8 mouse cellular contexts compared by ENCODE assay signal in genomic region chr2:164170902-164171301, GRCm38 (mm10). TPM values are rescaled to one million over a fixed set of nuclear protein-coding genes. Genes with fewer than 3 reads are reported as not detected.
DNase-seq lines count a peak whose midpoint lies in the region; ATAC-seq lines count a peak whose summit lies in the region.

Kcns1 (minus strand) TSS chr2:164171113.

- no peak within 1 kb of the TSS for H3K27ac ChIP-seq in lung, embryonic 16.5 days (ENCODE audit: low read length)
- no peak within 1 kb of the TSS; the same call in 1 of the 2 replicates for H3K27ac ChIP-seq in limb, embryonic 10.5 days

- H3K4me1 ChIP-seq in lung, embryonic 16.5 days (replicated peaks; ENCODE audit: control insufficient read depth, insufficient read depth, low read length): peaks cover 12% of the 10 kb centered on the region
- peaks cover 28% of the 10 kb centered on the region for H3K4me1 ChIP-seq in limb, embryonic 10.5 days

- no peaks in the 10 kb centered on the region for H3K36me3 ChIP-seq in lung, embryonic 16.5 days (ENCODE audit: control insufficient read depth, insufficient read depth, low read length)
- no peaks in the 10 kb centered on the region for H3K36me3 ChIP-seq in limb, embryonic 10.5 days

- H3K9ac ChIP-seq in lung, embryonic 16.5 days (ENCODE audit: low read length): no peak within 1 kb of the TSS

- peaks cover 59% of the 10 kb centered on the region for H3K27me3 ChIP-seq in lung, embryonic 16.5 days (ENCODE audit: control insufficient read depth, insufficient read depth, low read depth, low read length)
- peaks cover 97% of the 10 kb centered on the region for H3K27me3 ChIP-seq in limb, embryonic 10.5 days (ENCODE audit: low read depth, poor library complexity, severe bottlenecking)

- under 1% methylated on average over 24 of the region's 29 CpGs for WGBS in lung, embryonic 16.5 days
- under 1% methylated on average over 29 of the region's 29 CpGs for WGBS in limb, embryonic 10.5 days

- H3K4me3 ChIP-seq in lung, embryonic 16.5 days (ENCODE audit: low read length): peak within 1 kb of the TSS; percentile 22
- H3K4me3 ChIP-seq in limb, embryonic 10.5 days: peak within 1 kb of the TSS; percentile 49

- H3K4me2 ChIP-seq in lung, embryonic 16.5 days (ENCODE audit: low read depth, low read length): peak within 1 kb of the TSS; percentile 33

- peak; percentile 13 for DNase-seq in adrenal gland, postnatal 14 days
- DNase-seq in adrenal gland, adult 2 months: no peak
- DNase-seq in lung, adult 18-20 months: no peak
- DNase-seq in limb, embryonic 10.5 days (ENCODE audit: low spot score): peak; percentile 42
- peak; percentile 50 for DNase-seq in retina, postnatal 1 day
- no peak for DNase-seq in cerebellum, postnatal 4 days (ENCODE audit: low spot score in 2 of 2)
- no peak for DNase-seq in frontal cortex, postnatal 25 days (ENCODE audit: low spot score in 2 of 2)

- H3K9me3 ChIP-seq in lung, embryonic 16.5 days (ENCODE audit: control insufficient read depth, low read length): no peaks in the 10 kb centered on the region
- H3K9me3 ChIP-seq in limb, embryonic 10.5 days (replicated peaks): no peaks in the 10 kb centered on the region

- ATAC-seq in lung, embryonic 16.5 days (ENCODE audit: low read depth): no peak

RNA-seq across cellular contexts. Expression of gene Kcns1, which starts in this region (rescaled TPM):
- not detected in 2 replicates for total RNA-seq in adrenal gland, postnatal 14 days (2021)
- total RNA-seq in adrenal gland, adult 2 months (2021): not detected
- polyA plus RNA-seq in adrenal gland, adult 2 months (2012; rRNA removed): not detected in 2 replicates
- polyA plus RNA-seq in lung, embryonic 16.5 days (2015; fragmentation: Nextera tagmentation; extraction: Ambion mirVana): not detected in 2 replicates
- polyA plus RNA-seq in limb, embryonic 10.5 days (2016; fragmentation: Nextera tagmentation; extraction: Ambion mirVana): 0.15 TPM in 1 of 2 replicates, not detected in the other

Comparison
In these comparisons a context has a peak if more than half of its experiments do, and no peak if none do; other contexts are left out.
1. Peak in DNase-seq in adrenal gland, postnatal 14 days; RNA of the gene not detected or under 1 TPM.
2. Peak in DNase-seq and H3K4me3 ChIP-seq in limb, embryonic 10.5 days; RNA of the gene not detected or under 1 TPM.